Comparison of ENCODE assay signal across 16 mouse cellular contexts in the genomic region with DNA sequence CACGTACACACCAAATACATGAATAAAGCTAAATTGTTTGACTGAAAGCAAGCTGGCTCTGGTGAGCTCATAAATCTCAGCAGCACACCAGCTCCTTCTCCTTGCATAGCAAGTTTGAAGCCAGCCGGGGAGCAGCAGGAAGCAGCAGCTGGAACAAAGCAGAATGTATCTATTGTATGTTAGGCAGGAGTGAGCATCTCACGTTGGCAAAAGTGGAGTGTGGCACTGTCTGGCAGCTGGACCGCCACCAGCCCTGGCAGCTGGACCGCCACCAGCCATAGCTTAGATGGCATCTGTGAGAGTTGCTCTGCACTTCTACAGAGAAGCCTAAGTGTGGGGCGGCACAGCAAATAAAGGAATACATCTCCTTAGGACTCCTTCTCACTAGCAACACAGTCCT.
"Had no signal": no experiment of that assay in that cellular context is flagged by ENCODE, and none has a peak within 500 bp of the region (broad histone marks: within the 10 kb centered on the region; RNA-seq: fewer than 3 reads in every experiment).

No protein-coding gene starts in this region.

- H3K9me3 ChIP-seq: lung, embryonic 15.5 days; megakaryocyte, embryonic 14.5 days; midbrain, embryonic 13.5 days; midbrain, embryonic 15.5 days; neural tube, embryonic 12.5 days; stomach, embryonic 15.5 days had no signal

- H3K4me2 ChIP-seq: lung, embryonic 15.5 days; midbrain, embryonic 11.5 days; midbrain, embryonic 13.5 days; midbrain, embryonic 15.5 days; neural tube, embryonic 12.5 days; stomach, embryonic 15.5 days had no signal

- H3K27ac ChIP-seq: lung, embryonic 15.5 days; macrophage; midbrain, embryonic 13.5 days; midbrain, embryonic 15.5 days; neural tube, embryonic 12.5 days; stomach, embryonic 15.5 days; stomach, postnatal 0 days had no signal

- H3K4me1 ChIP-seq: lung, embryonic 15.5 days; megakaryocyte, embryonic 14.5 days; midbrain, embryonic 13.5 days; midbrain, embryonic 15.5 days; neural tube, embryonic 12.5 days; stomach, embryonic 15.5 days had no signal

- H3K9ac ChIP-seq: lung, embryonic 15.5 days; midbrain, embryonic 13.5 days; midbrain, embryonic 15.5 days; neural tube, embryonic 12.5 days; stomach, embryonic 15.5 days had no signal

- H3K4me3 ChIP-seq: lung, embryonic 15.5 days; megakaryocyte, embryonic 14.5 days; midbrain, embryonic 13.5 days; midbrain, embryonic 15.5 days; neural tube, embryonic 12.5 days; stomach, embryonic 15.5 days had no signal

- DNase-seq: lung, postnatal 14 days; lung, postnatal 36 days; right cerebral cortex, postnatal 14 days; thymus, adult 2 months; thymus, postnatal 25 days; thymus, postnatal 4 days had no signal

- H3K27me3 ChIP-seq: lung, embryonic 15.5 days; megakaryocyte, embryonic 14.5 days; midbrain, embryonic 13.5 days; midbrain, embryonic 15.5 days; neural tube, embryonic 12.5 days; stomach, embryonic 15.5 days had no signal

- ATAC-seq: lung, postnatal 0 days; midbrain, embryonic 13.5 days; midbrain, embryonic 15.5 days had no signal
